Mouse (Mus musculus) neural tube, embryonic 15.5 days (tissue): Measurements from ENCODE around the gene Tmem229b. TPM values are rescaled to one million over a fixed set of nuclear protein-coding genes. Genes with fewer than 3 reads are reported as not detected.

Experiments
- ATAC-seq: fragments of 200-750 bp; cut with Nextera tagmentation; 2 replicates; pipeline ENCODE4 v1.8.0; 2017; ENCODE audit warnings: mild to moderate bottlenecking, moderate TSS enrichment, moderate library complexity; ENCODE audit not compliant: low FRiP score
- H3K27ac ChIP-seq: fragments of 300-500 bp; sonication (generic); replicated peaks from 2 replicates; pipeline ENCODE4 v1.5.1; 2015; ENCODE audit warnings: mild to moderate bottlenecking, inconsistent platforms
- H3K27me3 ChIP-seq: fragments of 300-500 bp; sonication (generic); replicated peaks from 2 replicates; pipeline ENCODE4 v1.6.1; 2015; ENCODE audit warnings: inconsistent platforms
- H3K36me3 ChIP-seq: fragments of 300-500 bp; sonication (generic); 2 replicates; pipeline ENCODE4 v1.6.1; 2015; ENCODE audit warnings: inconsistent platforms
- H3K4me1 ChIP-seq: fragments of 300-500 bp; sonication (generic); 2 replicates; pipeline ENCODE4 v1.6.1; 2015; ENCODE audit warnings: inconsistent platforms
- H3K4me2 ChIP-seq: fragments of 300-500 bp; sonication (generic); 2 replicates; pipeline ENCODE4 v1.6.1; 2015; ENCODE audit warnings: inconsistent platforms, mild to moderate bottlenecking, moderate library complexity
- H3K4me3 ChIP-seq: fragments of 300-500 bp; sonication (generic); replicated peaks from 2 replicates; pipeline ENCODE4 v1.5.1; 2015; ENCODE audit warnings: mild to moderate bottlenecking, inconsistent platforms
- H3K9ac ChIP-seq: fragments of 300-500 bp; sonication (generic); replicated peaks from 2 replicates; pipeline ENCODE4 v1.6.1; 2015; ENCODE audit warnings: mild to moderate bottlenecking, inconsistent platforms
- H3K9me3 ChIP-seq: fragments of 300-500 bp; sonication (generic); replicated peaks from 2 replicates; pipeline ENCODE4 v1.6.1; 2016; ENCODE audit warnings: inconsistent platforms
- WGBS: fragments of 180-500 bp; shearing (Covaris S2); methylation state at CpG from one replicate; pipeline ENCODE4 v1.1.7; 2015; ENCODE audit warnings: mixed read lengths; 5-methylcytosine and 5-hydroxymethylcytosine counted together
- polyA plus RNA-seq: library from polyadenylated mRNA; unstranded; fragments of >200 nt; fragmentation: Nextera tagmentation; extraction: Ambion mirVana; gene quantifications from 2 replicates; pipeline ENCODE4 v1.2.1, GENCODE M21; 2015

The Tmem229b gene
- polyA plus RNA-seq, 1 experiment from 2014 or later = 65.9 TPM

DNA sequence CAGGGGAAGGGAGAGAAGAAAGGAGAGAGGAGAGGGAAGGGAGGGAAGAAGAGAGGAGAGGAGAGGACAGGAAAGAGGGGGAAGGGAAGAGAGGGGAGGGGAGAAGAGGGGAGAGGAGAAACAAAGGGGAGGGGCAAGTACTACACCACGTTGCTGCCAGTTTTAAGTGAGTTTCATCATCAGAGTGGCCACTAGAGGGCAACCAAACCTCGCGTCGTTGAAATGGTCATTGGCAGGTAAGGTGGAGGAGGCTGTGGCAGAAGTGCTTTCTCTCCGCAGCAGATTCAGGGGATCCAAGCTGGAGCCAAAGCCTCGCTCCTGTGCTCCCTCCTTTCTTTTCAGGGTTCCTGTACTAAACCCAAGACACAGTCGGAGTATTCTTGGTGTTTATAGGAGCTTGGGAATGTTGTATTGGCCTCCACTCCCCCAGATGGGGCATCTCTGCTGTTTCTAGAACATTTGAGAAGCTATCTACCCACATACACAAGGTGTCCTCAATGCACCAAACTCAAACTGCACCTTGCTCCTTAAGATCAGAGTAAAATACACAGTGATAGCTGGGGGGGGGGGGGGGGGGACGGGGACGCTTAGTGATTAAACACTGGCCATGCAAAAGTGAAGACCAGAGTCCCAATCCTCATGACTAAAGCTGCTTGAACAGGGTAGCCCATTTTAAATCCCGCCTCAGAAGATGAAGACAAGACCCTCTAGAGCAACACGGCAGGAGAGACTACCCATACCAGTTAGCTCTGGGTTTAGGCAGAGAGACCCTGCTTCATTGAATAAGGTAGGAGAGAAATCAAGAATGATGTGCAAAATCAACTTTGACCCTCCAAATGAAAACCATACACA is 89.0 kb downstream of the Tmem229b start:
- Histone ChIP-seq H3K27me3 (peaks cover 9% of the 10 kb centered on the region; the same call in 1 of the 2 replicates), H3K27ac (no peak overlapping the region), H3K36me3 (no peaks in the 10 kb centered on the region), H3K4me3 (peak overlapping the region; percentile 23), H3K9ac (0 out of 2 replicates have a peak overlapping the region, but pooled peaks have one; percentile 34), H3K9me3 (no peaks in the 10 kb centered on the region), H3K4me2 (peak overlapping the region; percentile 52), H3K4me1 (peaks cover 13% of the 10 kb centered on the region)
- peak; percentile 84 for ATAC-seq
- 11% methylated on average over 10 of the region's 11 CpGs for WGBS

DNA sequence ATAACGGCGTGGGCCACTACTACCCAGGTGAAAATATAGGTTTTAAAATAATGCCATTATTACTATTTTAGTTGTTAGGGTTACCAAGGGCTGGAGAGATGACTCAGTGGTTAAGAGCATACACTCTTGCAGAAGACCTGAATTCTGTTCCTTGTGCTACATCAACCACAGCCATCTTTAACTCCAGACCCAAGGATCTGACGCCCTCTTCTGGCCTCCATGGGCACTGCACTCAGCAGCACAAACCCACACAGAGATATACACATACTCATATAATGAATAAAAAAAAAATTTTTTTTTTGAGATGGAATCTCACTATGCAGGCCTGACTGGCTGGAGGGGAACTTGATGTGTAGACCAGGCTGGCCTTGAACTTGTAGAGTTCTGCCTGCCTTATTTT is 91.1 kb downstream of the Tmem229b start:
- no peak overlapping the region for H3K4me3 ChIP-seq
- no peaks in the 10 kb centered on the region for H3K9me3 ChIP-seq
- no peak for ATAC-seq
- peaks cover 23% of the 10 kb centered on the region for H3K4me1 ChIP-seq
- H3K27me3 ChIP-seq = peaks cover 26% of the 10 kb centered on the region
- 88% methylated on average over 3 of the region's 3 CpGs for WGBS
- H3K27ac ChIP-seq = no peak overlapping the region
- no peak overlapping the region for H3K9ac ChIP-seq
- H3K36me3 ChIP-seq = no peaks in the 10 kb centered on the region
- H3K4me2 ChIP-seq = no peak overlapping the region

DNA sequence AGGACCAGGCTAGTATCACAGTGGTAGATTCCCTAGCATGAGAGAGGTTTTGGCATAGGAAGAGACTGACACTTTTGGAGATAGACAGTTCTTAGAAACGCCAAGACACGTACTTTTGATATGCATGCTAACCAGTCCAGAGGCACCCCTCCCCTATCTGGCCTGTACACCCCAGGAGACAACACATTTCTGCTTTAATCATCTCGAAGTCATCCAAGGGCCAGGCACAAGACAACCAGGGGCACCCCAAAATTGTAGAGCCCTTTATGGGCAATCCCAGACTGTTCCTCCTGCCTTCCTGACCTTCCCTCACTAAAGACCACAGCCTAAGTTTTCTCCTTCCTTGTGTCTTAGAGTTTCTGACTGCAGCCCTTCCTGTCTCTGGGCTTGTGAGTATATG is 91.9 kb downstream of the Tmem229b start:
- 83% methylated on average over 3 of the region's 3 CpGs for WGBS
- no peak overlapping the region for H3K27ac ChIP-seq
- H3K4me3 ChIP-seq = no peak overlapping the region
- H3K4me2 ChIP-seq = no peak overlapping the region
- no peaks in the 10 kb centered on the region for H3K36me3 ChIP-seq
- no peak for ATAC-seq
- no peak overlapping the region for H3K9ac ChIP-seq
- peaks cover 28% of the 10 kb centered on the region for H3K4me1 ChIP-seq
- H3K9me3 ChIP-seq = no peaks in the 10 kb centered on the region
- H3K27me3 ChIP-seq = peaks cover 33% of the 10 kb centered on the region

DNA sequence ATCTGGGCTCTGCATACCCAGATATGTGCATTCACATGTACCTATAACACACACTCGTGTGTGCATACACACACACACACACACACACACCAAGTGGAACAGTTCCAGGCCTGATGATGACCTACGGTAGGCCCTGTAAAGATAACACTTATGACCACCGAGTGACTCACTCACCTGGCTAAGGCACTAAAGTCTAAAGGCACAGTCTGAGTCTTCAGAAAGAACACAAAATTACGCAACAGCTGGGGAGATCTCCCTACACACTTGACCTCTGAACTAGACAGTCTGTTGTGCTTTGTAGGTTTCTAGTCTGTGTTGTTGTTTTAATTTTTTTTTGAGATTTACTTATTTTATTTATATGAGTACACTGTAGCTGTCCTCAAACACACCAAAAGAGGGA is 93.0 kb downstream of the Tmem229b start:
- H3K27ac ChIP-seq = no peak overlapping the region
- H3K4me2 ChIP-seq = no peak overlapping the region
- no peak overlapping the region for H3K4me3 ChIP-seq
- H3K36me3 ChIP-seq = no peaks in the 10 kb centered on the region
- H3K4me1 ChIP-seq = peaks cover 27% of the 10 kb centered on the region
- H3K27me3 ChIP-seq = peaks cover 42% of the 10 kb centered on the region
- no peak overlapping the region for H3K9ac ChIP-seq
- H3K9me3 ChIP-seq = no peaks in the 10 kb centered on the region
- ATAC-seq = no peak
- WGBS = 85% methylated on average over 4 of the region's 4 CpGs

Other genes starting within 250 kb of the Tmem229b start
- gene Atp6v1d, start 146.0 kb downstream of the Tmem229b start, polyA plus RNA-seq = 111 and 125 TPM in 2 replicates
- 147 and 170 TPM in 2 replicates for gene Eif2s1, start 145.8 kb downstream of the Tmem229b start, polyA plus RNA-seq
- gene Plek2, start 100.7 kb downstream of the Tmem229b start, polyA plus RNA-seq = 2.6 and 4.0 TPM in 2 replicates
- gene Plekhh1, start 21.5 kb upstream of the Tmem229b start, polyA plus RNA-seq = 2.0 and 2.7 TPM in 2 replicates
- gene Pigh, start 82.0 kb upstream of the Tmem229b start, polyA plus RNA-seq = 18.0 and 22.4 TPM in 2 replicates
- gene Arg2, start 123.2 kb upstream of the Tmem229b start, polyA plus RNA-seq = 27.2 and 30.5 TPM in 2 replicates
- gene Vti1b, start 165.0 kb upstream of the Tmem229b start, polyA plus RNA-seq = 211 and 241 TPM in 2 replicates
- 31.1 TPM in 2 replicates for gene Rdh11, start 184.7 kb upstream of the Tmem229b start, polyA plus RNA-seq
- gene Rdh12, start 201.3 kb upstream of the Tmem229b start, polyA plus RNA-seq = 0.74 and 1.3 TPM in 2 replicates